Mouse (Mus musculus) retina, adult 2 months (tissue): Measurements from ENCODE around the gene Tnfaip2.

Experiments used
- DNase-seq: peaks from one replicate; pipeline ENCODE4 v3.0.0-alpha.2; 2012; ENCODE audit warnings: low read depth, low spot score

The Tnfaip2 gene

DNA sequence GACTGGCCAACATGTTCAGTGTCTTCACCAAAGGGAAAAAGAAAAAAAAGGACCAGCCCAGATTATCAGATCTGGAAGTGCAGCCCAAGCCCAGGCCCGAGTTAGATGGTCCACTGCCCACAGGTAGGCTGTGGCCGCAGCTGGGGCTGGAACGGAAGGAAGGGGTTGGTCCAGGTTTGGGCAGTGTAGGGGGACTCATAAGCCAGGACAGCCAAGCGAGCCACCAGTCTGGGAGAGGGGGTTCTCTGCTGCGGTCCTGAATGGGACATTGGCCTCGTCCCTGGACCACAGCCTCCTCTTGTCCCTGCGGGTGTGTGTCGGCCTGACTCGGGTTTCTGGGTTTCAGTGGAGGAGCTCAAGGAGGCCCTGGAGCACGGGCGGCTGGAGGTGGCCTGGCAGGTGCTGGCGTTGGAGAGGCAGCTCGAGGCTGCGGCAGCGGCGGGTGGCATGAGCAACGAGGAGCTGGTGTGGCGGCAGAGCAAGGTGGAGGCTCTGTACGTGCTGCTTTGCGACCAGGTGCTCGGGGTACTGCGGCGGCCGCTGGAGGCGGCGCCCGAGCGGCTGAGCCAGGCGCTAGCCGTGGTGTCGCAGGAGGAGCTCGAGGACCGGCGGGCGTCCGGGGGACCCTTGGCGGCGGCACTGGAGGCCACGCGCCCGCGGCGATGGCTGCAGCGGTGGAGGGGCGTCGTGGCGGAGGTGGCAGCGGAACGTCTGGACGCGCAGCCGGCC, 3.1 kb downstream of the Tnfaip2 start:
- no peak for DNase-seq

DNA sequence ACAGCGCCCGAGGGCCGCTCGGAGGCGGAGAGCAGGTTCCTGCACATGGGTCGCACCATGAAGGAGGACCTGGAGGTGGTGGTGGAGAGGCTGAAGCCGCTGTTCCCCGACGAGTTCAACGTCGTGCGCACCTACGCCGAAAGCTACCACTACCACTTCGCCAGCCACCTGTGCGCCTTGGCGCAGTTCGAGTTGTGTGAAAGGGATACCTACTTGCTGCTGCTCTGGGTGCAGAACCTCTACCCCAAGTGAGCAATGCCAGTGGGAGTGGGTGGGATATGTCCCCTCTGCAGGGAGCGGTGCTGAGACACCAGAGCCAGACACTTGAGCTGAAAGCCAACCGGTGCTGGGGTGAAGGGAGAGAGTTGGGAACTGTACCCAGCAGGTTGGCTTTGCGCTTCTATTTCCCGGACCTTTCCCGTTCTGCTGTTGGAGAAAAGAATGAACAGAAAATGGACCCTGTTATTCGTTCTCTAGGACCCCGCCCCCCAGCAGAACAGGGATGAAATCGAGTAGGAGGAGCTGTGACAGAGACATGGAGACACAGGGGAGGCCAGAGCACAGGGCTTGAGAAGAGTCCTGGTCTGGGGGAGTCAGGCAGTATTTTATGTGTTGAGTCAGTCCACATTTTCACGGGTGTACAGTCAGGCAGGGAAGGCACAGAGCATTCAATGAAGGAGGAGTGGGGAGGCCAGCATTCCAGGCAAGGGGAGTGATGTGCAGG, 3.8 kb downstream of the Tnfaip2 start:
- DNase-seq = no peak

DNA sequence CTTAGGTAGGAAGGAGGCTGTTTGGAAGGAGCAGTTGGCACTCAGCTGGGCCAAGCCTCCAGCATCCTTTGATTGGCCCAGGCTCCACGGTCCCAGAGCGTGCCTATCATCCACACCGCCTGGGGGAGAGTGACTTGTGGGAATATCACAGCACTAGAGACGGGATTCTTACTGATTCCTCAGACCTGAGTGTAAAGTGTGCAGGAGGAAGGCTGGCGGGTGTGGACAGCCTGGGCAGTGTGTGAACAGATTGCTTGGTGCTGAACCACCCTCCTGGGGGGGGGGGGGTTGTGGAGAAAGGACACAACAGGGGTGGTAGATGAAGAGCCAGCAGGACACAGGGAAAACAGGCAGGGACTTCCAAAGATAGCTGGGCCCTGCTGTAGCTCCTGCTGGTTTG, 4.5 kb downstream of the Tnfaip2 start:
- DNase-seq = no peak

DNA sequence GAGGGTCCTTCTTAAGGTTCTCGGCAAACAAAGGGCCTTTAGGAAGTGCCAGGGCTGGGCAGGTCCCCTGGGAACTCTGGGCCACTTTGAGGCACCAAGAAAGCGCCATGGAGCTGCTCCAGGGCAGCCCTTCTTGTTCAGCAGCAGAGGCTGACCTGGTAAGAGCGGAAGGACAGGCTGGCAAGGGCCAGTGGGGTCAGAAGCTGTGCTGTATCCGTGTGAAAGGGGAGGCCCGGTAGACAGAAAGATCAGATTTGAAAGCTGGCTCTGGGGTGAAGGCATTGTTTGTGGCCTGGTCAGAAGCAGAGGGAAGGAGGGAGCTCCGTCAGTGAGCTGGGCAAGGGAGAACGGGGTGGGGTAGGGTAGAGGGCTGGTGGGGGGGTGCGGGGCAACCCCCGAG, 5.1 kb downstream of the Tnfaip2 start:
- no peak for DNase-seq

DNA sequence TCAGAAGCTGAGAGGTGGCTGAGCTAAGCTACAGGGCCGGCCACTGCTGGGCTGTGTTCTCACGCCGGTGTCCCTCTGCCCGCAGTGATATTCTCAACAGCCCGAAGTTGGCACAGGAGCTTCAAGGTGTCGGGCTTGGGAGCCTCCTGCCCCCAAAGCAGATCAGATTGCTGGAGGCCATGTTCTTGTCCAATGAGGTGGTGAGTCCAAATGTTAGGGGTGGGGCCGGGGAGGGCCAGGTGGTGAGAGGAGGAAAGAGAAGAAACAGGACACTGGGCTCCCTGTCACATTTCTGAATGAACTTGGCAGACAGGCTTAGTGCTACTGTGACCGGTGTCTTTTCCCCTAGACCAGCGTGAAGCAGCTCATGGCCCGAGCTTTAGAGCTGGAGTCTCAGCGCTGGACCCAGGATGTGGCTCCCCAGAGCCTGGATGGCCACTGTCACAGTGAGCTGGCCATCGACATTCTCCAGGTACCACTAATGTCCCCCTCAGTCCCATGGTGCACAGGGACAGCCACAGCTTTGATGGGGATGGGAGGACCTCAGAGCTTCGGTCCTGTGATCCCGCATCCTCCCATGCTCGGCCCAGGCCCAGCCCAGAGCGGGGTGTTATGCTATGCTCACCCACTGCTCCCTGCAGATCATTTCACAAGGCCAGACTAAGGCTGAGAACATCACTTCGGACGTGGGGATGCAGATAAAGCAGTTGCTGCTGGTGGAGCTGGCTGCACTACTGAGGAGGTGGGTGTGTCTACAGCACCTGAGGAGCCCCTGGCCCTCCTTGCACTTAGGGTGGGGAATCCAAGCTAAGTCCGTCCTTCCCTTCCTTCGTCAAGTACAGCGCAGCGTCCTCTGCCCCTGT, 5.9 kb downstream of the Tnfaip2 start:
- no peak for DNase-seq

DNA sequence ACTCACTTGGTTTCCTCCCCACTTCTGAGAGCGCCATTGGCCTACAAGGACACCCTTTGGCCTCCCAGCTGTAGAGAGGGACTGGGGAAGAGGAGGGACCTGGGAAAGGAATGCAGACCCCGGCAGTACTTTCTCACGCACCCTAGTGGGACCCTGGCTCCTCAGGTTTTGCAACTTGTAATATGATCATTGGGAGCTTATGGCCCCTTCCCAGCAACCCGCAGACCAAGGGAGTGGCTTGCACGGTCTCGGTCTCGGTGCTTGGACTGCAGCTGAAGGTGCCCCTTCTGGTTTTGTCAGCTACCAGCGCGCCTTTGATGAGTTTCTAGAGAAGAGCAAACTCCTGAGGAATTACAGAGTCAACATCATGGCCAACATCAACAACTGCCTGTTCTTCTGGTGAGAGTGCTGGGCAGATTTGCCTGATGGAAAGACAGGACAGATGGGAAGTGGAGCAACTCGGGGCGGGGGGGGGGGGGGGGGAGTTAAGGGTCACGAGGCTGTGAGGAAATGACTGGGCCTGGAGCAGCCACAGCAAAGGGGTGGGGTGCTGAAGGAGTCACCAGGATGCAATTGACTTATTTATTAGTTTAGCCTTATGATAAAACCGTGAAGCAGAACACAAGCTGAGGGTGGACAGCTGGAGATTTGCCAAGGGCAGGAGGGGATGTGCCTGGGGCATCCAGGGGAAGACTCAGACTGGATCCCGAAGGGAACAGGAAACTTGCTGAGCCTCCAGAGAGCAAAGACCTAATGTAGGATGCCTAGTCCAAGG, 6.8 kb downstream of the Tnfaip2 start:
- DNase-seq = no peak

DNA sequence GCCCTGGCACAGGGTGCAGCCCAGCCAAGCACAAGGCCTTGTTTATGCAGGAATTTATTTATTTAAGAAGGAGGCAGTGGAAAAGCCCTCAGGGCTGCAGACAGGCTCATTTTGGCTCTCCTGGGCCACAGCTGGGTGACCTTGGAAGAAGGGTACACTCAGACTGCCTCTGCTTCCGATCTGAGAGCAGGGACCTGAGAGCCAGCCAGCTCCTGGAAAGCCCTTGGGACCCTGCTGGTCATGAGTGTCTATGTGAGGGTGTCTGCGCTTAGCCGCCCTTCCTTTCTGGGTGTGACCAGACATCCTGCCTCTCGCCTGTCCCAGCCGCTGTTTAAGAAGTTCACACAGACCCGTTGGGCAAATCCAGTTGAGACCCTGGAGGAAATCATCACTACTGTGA, 8.1 kb downstream of the Tnfaip2 start:
- DNase-seq = no peak

DNA sequence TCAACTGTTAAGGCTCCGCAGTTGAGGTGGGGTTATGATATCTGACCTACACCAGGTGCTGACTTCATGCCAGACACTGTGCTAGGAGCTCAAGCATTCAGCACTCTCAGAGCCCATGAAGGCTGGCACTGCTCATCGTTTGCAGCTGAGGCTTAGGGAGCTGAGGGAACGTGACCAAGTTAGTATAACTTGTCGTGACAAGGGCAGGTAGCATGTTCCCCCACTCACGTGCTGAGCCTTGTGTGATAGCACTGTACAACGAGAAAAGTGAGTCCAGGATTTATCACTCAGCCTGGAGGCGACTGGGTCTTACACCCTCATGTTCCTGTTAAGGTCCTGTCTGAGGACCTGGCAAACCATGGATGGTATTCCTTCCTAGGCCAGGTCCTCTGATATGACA, 9.3 kb downstream of the Tnfaip2 start:
- DNase-seq = no peak

DNA sequence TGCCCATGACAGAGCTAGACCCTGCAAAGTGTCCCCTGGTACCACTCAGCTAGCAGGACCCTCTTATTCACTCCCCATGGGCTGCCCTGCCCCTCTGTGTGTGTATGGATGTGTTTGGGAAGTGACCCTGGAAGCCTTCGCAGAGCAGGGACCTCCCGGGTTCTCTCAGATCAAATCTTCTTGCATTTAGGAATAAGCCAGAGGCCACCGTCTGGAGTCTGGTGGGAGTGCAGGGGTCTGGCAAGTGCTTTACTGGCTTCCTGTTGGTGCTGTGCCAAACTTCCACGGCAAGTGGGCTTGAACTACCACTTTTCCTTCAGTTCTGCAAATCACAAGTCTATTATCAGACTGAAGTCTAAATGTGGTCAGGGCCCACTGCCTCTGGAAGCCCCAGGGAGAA, 11.8 kb downstream of the Tnfaip2 start:
- DNase-seq = no peak

DNA sequence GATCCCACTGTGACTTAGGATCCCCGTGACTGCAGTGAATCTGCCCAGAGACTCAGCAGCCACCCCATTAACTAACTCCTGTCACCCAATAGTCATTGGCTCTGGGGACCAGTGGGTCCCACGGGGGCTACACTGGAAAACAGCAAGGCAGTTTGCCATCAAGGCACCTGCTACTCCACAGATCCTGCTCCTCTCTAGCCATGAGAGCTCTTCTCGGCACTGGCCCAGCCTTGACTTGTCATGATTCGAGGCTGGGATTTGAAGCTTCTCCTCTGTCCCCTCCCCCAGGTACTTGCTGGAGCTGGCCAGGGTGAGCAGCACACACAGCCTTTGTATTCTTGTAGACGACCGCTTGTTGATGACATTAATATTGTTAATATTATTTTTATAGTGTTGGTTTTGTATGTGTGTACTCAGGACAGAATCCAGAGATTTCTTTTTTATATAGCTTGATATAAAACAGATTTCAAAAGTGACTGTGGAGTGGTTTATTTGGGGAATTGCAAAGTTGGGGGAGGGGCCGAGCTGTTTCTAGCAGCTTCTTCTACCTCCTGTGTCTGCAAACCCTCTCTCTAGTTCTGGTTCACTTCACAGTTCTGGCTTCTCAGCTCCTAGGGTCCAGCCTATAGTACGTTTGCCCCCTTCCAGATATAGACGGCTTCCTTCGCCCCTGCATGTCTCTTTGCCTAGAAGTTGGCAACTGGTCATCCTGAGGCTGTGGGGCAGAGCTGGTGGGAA, 12.4 kb downstream of the Tnfaip2 start:
- no peak for DNase-seq

DNA sequence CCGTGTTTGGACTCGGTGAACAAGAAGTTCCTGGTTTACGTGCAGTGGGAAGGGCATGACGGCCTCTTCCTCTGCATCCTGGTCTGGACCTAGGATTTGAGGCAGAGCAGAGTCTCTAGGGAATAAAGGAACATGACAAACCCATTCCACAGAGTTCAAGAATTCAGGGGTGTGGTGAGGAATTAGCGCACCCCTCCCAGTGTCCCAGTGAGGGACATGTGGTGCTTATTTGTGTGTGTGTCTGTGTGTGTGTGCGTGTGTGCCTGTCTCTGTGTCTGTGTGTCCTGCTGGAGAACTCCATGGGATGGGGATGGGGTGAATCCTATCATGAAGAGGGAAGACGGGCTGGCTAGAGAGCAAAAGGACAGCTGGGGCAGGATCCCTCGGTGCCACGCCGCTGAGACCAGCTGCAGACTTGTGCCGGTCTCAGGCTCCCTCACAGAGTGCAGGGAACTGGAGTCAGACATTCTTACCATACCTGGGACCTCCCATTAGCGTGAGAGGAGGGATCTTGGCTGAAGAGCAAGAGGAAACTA, 13.1 kb downstream of the Tnfaip2 start:
- DNase-seq = no peak

DNA sequence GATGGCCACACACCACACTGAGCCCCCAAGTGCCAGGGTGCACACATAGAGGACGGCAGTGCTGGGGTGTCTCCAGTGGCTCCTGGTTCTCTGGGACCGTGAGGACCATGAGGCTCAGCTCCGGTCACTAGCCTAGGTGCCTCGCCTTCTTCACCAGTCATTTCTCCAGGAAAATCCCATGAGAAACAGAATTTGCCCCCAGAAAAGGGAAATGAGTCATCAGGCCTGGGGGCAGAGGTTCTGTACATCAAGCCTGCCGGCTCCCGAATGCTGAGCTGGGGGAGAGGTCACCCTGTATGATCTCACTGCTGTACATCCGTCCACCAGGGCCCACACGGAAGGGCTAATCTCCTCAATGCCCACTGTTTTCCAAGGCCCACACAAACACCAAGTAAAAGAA, 13.6 kb downstream of the Tnfaip2 start:
- DNase-seq = no peak

DNA sequence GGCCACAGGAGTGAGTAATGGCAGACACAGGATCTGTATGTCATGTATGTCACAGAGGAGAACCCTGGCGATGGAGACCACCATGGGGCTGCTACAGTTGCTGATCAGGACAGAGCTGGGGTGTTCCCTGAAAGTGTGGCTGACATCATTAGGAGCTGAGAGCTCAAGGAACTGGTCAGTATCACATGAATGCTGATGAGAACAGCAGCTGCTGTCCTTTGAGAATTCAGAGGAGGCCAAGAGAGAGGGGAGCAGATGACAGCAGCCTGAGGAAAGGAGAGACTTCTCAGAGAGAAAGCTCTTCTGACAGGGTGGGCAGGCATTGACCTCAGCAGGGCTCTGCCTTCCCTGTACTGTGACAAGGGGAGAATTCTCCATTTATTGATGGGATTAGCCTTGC, 15.5 kb downstream of the Tnfaip2 start:
- DNase-seq = no peak

DNA sequence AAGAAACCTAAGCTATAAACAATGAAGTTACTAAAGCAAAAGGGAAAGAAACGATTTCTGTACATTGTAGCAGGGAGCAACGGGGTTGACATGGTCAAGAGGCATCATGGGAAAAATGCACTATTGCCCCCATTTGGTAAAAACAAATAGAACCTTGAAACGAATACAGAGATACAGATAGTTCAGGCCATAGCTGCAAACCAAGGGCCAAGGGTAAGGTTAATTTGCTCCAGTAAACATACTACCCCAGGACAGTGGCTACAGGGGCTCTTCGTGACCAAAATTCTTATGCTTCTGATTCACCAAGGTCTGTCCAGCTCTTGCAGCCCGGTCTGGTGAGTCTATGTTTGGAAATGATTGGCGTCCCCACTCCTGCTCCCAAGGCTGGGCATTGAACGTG, 21.3 kb downstream of the Tnfaip2 start:
- DNase-seq = no peak

DNA sequence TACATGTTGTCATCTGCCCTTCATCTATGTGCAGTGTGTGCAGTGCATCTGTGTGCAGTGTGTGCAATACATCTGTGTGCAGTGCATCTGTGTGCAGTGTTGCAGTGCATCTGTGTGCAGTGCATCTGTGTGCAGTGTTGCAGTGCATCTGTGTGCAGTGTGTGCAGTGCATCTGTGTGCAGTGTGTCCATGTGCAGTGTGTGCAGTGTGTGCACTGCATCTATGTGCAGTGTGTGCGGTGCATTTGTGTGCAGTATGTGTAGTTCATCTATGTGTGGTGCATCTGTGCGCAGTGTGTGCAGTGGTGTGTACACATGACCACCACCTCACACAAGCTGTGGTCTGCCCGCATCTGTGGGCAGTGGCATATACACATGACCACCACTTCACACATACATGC, 24.1 kb downstream of the Tnfaip2 start:
- DNase-seq = no peak

DNA sequence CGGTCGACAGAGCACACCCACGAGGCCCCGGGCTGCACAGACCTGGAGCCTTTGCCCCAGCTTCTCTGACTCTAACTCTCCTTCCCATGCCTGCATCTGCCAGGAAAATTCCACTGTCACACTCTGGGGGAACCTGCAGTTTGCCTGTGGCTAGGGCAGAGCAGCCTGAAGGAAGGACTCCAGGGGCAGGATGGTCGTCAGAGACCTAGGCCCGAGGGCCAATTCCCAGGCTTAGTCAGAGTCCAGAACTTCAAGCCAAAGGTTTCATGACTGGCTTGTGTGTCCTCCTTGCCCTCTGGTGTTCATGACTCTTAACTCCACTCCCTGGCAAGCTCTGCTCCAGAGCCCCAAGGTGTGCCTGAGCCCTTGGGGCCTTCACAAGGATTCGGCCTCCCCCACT, 25.9 kb downstream of the Tnfaip2 start:
- DNase-seq = no peak

DNA sequence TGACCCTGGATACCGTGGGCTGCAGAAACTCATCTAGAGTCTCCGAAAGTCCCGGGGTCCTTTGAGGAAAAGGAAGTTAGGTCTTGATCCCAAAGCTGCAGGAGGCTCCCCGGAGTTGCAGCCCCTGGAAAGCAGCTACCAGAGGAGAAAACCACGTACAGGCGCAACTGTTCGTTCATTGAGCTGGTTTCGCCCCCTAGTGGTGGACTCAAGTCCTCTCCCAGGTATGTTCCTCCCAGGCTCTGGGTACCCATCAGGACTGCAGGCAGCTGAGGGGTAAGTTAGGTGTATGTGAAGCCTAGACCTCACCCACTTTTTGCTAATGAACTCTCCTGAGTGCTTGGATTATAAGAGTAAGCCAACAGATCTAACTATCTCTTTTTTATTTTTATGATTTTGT, 27.2 kb downstream of the Tnfaip2 start:
- peak; percentile 37 for DNase-seq

DNA sequence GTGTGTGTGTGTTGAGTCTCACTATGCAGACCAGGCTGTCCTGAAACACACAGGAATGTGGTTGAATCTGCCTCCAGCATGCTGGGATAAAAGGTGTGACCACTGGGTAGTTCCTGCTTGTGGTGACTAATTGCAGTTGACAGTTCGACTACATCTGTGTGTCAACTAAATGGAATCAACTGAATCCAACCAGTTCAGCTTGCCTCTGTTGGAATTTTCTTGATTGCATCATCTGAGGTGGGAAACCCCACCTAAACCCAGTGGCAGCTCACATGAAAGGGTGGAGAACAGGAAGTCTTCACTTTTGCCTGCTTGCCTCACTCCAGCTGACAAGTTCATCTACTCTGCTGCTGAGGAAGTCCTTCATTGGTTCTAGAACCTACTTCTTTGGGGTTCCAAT, 28.9 kb downstream of the Tnfaip2 start:
- DNase-seq = no peak

DNA sequence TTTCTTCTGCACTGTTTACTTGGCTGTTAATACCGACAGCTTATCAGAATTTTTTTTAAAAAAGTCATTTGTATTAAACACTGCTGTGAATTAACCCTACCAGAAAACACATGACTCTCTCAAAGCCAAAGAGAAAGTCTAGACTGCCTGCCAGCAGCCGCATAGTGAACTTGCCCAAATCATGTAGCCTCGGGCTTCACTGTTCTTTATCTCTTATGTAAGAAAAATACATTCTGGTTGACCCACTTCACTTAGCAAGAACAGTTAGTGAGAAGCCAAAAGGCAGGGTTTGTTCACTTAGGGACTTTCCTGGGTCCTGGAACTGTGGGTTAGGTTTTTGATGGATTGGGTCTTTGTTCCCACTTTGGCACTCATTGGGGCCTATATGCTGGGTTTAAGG, 29.5 kb downstream of the Tnfaip2 start:
- no peak for DNase-seq

DNA sequence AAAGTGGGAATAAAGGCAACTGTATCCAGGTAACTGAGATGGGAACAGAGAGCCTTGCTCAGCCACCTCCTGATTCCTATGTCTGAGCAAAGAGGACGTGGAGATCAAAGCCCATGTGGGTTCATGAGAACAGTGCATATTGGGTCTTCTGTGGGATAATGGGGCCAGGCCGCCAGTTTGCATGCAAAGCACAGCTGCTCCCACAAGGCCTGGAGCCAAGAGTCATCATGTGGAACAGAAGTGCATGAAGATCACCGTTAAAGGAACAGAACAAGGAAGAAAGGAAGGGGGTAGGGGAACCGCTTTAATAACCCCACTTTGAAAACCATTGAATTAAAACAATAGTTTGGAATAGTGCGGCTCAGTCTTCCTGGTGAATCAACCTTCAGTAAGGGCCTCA, 30.6 kb downstream of the Tnfaip2 start:
- no peak for DNase-seq

DNA sequence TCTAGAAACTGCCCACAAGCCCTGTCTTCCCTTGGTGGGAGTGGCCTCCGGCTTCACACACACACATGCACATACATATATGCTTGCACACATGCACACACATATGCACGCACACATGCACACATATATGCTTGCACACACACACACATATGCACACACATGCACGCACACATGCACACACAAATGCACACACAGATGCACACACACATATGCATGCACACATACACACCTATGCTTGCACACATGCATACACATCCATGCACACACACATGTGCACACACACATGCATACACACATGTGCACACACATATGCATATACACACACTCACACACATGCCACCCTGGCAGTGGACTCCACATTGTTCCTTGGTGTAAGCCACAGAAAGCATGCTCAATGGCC, 32.1 kb downstream of the Tnfaip2 start:
- DNase-seq = no peak
